9 mouse cellular contexts compared by ENCODE assay signal in genomic region chr1:34664816-34665511, GRCm38 (mm10).
A peak's percentile ranks its signal among the peaks of the same experiment; 100 is the strongest.
DNase-seq lines count a peak whose midpoint lies in the region; ATAC-seq lines count a peak whose summit lies in the region.
"Had no signal": no experiment of that assay in that cellular context is flagged by ENCODE, and none has a peak within 500 bp of the region (broad histone marks: within the 10 kb centered on the region; RNA-seq: fewer than 3 reads in every experiment).

No protein-coding gene starts in this region.

- 50% methylated on average over 11 of the region's 11 CpGs for WGBS in hindbrain, embryonic 12.5 days
- 49% methylated on average over 11 of the region's 11 CpGs for WGBS in midbrain, embryonic 13.5 days

- DNase-seq in embryo, embryonic 11 days = peak; percentile 26
- no peak for DNase-seq in embryo, embryonic 9.5 days (ENCODE audit: extremely low spot score)
- DNase-seq in ZHBTc4 (ENCODE audit: low read depth, low spot score) (peak; percentile 21), liver (no peak)
- no peak for DNase-seq in natural killer cell, adult 2 months (ENCODE audit: low spot score in 2 of 2)
- DNase-seq in kidney, adult 11 months = no peak

- H3K36me3 ChIP-seq in hindbrain, embryonic 12.5 days = no peaks in the 10 kb centered on the region
- no peaks in the 10 kb centered on the region for H3K36me3 ChIP-seq in midbrain, embryonic 13.5 days
- H3K36me3 ChIP-seq: limb, embryonic 12.5 days had no signal

- no peak overlapping the region for H3K4me3 ChIP-seq in hindbrain, embryonic 12.5 days
- no peak overlapping the region for H3K4me3 ChIP-seq in midbrain, embryonic 13.5 days (replicated peaks)
- H3K4me3 ChIP-seq: limb, embryonic 12.5 days had no signal

- peak overlapping the region; percentile 3; the same call in 1 of the 2 replicates for H3K4me2 ChIP-seq in hindbrain, embryonic 12.5 days (replicated peaks)
- H3K4me2 ChIP-seq in midbrain, embryonic 13.5 days (replicated peaks) = peak overlapping the region; percentile 32
- H3K4me2 ChIP-seq: limb, embryonic 12.5 days had no signal

- no peaks in the 10 kb centered on the region for H3K27me3 ChIP-seq in hindbrain, embryonic 12.5 days
- no peaks in the 10 kb centered on the region for H3K27me3 ChIP-seq in midbrain, embryonic 13.5 days
- H3K27me3 ChIP-seq: limb, embryonic 12.5 days had no signal

- H3K27ac ChIP-seq in hindbrain, embryonic 12.5 days = peak overlapping the region; percentile 89
- peak overlapping the region; percentile 87 for H3K27ac ChIP-seq in midbrain, embryonic 13.5 days
- H3K27ac ChIP-seq: limb, embryonic 12.5 days had no signal

- ATAC-seq in hindbrain, embryonic 12.5 days (ENCODE audit: low FRiP score) = peak; percentile 80
- peak; percentile 78 for ATAC-seq in midbrain, embryonic 13.5 days

- H3K9ac ChIP-seq in hindbrain, embryonic 12.5 days = no peak overlapping the region
- H3K9ac ChIP-seq in midbrain, embryonic 13.5 days (replicated peaks) = 0 out of 2 replicates have a peak overlapping the region, but pooled peaks have one; percentile 7
- H3K9ac ChIP-seq: limb, embryonic 12.5 days had no signal

- H3K9me3 ChIP-seq in hindbrain, embryonic 12.5 days (replicated peaks) = no peaks in the 10 kb centered on the region
- H3K9me3 ChIP-seq in midbrain, embryonic 13.5 days = no peaks in the 10 kb centered on the region
- H3K9me3 ChIP-seq: limb, embryonic 12.5 days had no signal

- peaks cover 29% of the 10 kb centered on the region for H3K4me1 ChIP-seq in hindbrain, embryonic 12.5 days
- peaks cover 34% of the 10 kb centered on the region for H3K4me1 ChIP-seq in midbrain, embryonic 13.5 days (replicated peaks)
- H3K4me1 ChIP-seq: limb, embryonic 12.5 days had no signal

Comparison
In these comparisons a context has a peak if more than half of its experiments do, and no peak if none do; other contexts are left out.
1. DNase-seq: peak in embryo, embryonic 11 days (single experiment) and ZHBTc4 (single experiment); none in embryo, embryonic 9.5 days (single experiment), liver (single experiment), natural killer cell, adult 2 months (0 of 2) and kidney, adult 11 months (single experiment).